Mouse (Mus musculus) left cerebral cortex, adult 18-20 months (tissue): ENCODE measurements around the gene Galnt18. TPM values are rescaled to one million over a fixed set of nuclear protein-coding genes. Genes with fewer than 3 reads are reported as not detected.

ENCODE experiments used
- DNase-seq, 2 experiments: peaks; one replicate each; pipeline ENCODE4 v3.0.0; 2021 to 2022; ENCODE audit warnings: low spot score in 2 of 2, mixed read lengths in 1 of 2
- total RNA-seq, 2 experiments: library from RNA; stranded (reverse); gene quantifications; 2 replicates each; pipeline ENCODE4 v1.2.3; 2021

The Galnt18 gene
- total RNA-seq, 2 experiments from 2014 or later: 37.1 to 39.4 TPM

DNA sequence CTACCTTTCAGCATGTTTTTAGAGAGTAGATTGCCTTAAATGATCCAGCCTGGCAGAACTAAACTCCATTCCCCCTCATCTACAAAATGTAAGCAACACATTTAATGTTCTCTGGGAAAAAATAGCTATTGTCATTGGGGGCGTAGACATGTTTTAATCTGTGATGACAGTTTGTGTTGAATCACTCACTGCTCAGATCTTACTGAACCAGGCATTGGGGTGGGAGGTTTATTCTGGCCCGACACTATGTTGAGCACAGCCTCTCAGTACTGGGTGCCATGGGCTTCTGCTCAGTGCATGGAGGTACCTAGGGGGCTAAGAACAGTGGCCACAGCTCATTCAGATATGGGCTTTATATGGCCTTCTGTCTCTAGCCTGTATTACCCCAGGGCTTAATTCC, 207.4 kb downstream of the Galnt18 start:
- peak in 1 of 2 experiments; percentile 30 for DNase-seq

DNA sequence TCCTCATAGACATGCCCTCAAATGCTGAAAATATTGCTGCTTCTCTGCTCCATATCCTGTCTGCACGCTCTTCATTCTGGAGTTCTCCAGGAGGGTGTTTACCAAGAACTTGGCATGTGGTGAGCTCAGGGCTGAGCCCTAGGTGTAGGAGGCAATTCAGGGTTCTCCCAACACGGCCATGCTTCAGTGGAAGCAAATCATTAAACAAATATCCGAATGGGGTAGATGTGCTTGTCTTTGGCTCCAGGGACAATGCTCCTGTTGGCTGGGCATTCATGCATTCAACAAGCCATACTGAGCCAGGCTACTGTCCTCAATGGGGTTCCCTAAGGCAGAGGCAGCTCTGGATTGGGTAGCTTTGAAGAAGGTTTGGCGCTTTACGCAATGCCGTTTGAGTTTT, 212.9 kb downstream of the Galnt18 start:
- DNase-seq: no peak

GRCm38 (mm10) chr7:111563316-111564110, 216.3 kb downstream of the Galnt18 start:
- no peak for DNase-seq

DNA sequence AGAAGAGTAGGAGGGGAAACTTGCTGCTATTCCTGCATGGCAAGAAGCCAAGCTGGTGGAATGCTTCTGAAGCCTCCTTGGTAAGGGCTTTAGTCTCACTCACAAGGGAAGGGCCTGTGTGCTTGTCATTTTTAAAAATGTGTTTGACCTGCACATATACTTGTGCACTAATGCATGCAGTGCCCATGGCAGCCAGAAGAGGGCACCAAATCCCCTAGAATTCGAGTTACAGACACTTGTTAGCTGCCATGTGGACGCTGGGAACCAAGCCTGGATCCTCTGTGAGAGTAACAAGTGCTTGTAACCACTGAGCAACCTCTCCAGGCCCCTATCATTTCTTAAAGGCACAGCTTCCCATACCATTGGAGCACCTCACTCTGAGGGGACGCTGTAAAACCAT, 219.7 kb downstream of the Galnt18 start:
- DNase-seq: no peak

GRCm38 (mm10) chr7:111559011-111559410, 220.8 kb downstream of the Galnt18 start:
- no peak for DNase-seq

DNA sequence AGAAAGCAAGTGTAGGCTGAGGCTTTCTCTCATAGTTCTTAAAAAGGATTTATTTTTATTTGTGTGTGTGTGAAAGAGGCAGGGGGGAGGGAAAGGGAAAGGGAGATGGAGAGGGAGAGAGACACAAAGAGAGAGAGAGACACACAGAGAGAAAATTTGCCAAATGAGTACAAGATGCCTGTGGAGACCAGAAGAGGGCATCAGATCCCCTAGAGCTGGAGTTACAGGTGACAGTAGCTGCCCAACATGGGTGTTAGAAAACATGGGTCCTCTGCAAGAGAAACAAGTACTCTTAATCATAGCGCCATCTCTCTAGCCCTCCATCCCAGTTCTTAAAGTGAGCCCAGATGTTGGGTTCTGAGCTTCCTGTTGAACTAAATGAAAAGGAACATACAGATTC, 228.8 kb downstream of the Galnt18 start:
- DNase-seq: no peak

- DNase-seq: peak; percentile 54 to 71
Observed at GRCm38 (mm10) chr7:111547069-111547468, 232.7 kb downstream of the Galnt18 start.

DNA sequence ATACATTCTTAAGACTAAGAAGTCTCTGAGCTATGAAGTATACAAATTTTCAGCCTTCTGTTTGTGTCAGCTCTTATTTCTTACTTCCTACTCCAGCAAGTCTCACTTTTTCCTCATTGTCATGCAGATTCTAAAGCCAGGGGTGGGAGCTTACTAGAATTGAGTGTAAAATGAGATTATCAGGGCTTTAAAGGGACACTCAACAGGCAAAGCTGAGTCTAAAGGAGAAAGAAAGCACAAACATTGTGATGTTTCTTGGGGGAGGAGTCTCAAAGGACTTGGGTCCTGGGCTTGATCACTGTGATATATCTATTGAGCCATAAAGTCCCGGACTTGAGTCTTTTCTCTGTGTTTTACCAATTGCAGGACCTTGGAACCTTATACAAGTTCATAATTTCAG, 234.2 kb downstream of the Galnt18 start:
- no peak for DNase-seq

GRCm38 (mm10) chr7:111537946-111538345, 241.8 kb downstream of the Galnt18 start:
- DNase-seq: no peak

GRCm38 (mm10) chr7:111534826-111535405, 244.9 kb downstream of the Galnt18 start:
- no peak for DNase-seq

DNA sequence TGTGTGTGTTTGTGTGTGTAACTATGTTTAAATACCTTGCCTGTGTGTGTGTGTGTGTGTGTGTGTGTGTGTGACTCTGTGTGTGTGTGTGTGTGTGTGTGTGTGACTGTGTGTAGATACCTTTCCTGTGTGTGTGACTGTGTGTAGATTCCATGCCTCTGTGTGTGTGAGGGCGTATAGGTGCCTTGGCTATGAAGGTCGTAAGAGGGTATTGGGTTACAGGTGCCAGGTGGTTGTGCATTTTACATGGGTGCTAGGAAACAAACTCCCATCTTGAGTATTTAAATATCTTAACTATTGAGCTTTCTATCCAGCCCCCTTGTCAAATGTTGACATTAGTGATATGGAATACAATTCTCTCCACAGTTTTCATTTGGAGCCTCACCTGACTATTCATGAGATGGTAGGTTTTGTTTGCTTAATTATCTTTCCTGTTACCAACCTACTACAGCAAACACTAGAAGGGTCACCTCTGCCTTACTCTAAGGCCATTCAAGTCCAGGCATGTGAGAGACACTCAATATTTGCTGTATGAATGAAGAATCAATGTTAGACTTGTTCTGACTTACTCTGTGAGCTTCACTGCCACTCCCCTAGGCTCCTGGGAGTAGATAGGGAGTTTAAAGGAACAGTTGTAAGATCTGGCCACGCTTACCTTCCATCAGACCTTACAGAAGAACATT, 250.7 kb downstream of the Galnt18 start:
- DNase-seq: no peak

- no peak for DNase-seq
Observed at GRCm38 (mm10) chr7:111528462-111528861, 251.3 kb downstream of the Galnt18 start.

DNA sequence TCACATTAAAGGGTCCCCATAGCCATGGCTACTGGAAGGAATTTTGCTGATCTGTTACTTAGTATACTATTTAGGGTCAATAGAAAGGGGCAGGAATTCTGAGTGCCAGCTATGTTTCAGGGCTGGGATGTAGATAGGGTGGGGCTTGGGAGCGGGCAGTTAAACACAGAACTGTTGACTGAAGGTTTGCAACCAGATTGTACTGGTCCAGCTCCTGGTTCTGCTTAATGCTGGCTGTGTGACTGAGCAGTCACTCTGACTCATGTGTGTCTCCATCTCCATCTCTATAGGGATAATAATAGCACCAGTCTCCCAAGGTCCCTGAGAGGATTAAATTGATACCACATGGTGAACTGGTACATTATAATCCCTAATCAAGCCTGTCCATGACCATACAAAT, 258.9 kb downstream of the Galnt18 start:
- no peak for DNase-seq

DNA sequence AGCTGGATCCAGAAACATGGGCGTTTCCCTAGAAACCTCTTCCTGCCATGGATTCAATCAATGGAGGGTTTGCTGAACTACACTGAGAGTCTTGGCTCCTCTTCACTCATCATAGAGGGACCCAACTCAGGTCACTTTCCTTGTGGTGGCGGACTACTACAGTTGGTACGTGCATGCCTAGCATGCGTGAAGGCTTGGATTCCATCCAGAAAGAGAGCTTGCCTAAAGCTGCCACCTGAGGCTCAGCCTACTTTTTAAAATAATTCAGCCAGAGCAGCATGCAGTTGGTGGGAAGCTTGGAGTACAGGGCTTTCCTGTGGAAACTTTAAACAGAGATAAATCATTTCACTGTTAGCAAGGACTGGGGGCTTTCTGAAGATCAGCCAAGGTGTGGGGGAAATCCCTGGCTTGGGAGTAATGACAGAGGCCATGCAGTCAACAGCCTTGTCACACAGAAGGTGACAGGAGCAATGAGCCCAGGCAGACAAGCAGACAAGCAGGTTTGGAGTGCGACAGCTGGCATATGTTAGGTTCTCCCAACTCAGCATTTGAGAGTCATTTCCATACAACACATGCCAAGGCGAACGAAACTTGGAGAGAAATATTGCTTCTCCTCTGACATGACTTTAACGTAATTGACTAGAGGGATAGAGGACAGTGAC, 261.1 kb downstream of the Galnt18 start:
- no peak for DNase-seq

GRCm38 (mm10) chr7:111516882-111517281, 262.9 kb downstream of the Galnt18 start:
- DNase-seq: no peak

DNA sequence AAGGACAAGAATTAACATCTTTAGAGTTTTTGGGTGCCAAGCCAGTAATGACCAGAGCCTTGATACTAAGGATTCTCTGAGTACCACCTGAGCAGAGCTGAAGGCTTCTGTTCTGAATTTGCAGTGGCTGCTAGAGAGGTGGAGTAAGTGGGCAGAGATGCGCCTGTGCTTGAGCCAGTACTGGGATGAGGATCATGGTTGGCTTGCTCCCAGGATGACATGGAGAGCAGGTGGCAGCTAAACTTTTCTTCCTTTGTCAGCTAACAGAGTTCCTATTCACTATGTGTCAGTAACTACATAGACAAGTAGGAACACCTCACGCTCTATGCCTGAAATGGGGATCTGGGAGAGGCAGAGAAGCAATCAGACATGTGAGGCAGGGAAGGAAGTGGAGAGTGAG, 264.3 kb downstream of the Galnt18 start:
- DNase-seq: no peak

DNA sequence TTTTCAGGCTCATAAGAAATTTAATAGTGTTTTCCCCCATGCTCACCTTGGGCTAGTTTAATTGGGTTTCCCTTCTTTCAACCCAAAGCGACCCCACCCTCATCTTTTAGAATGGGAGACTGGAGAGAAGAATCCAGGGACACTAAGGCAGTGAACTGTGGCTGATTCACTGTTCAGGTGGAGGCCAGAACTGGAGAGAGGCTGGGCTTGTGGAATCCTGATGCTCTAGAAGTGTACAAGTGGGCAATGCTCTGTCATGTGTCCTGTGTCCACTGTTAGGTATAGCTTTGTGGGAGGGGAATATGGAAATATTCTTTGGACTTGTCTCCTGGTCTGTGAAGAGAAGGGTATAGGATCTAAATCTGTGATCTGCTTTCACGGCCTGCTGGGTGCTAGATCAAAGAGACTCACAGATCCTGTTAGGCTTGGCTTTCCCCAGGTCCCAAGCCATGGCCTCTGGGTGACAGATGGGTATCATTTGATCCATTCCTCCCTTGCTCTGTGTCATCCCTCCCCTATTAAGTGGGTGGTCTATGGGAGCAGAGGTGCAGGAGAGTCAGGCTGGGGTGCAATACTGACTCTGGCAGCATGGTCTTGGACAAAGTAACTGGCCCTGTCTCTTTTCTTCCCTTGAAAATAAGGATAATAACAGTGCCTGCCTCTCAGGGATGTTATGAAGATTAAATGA, 270.5 kb downstream of the Galnt18 start:
- DNase-seq: no peak

- DNase-seq: no peak
Observed at GRCm38 (mm10) chr7:111500616-111501015, 279.2 kb downstream of the Galnt18 start.

GRCm38 (mm10) chr7:111499255-111499790, 280.5 kb downstream of the Galnt18 start:
- DNase-seq: no peak

GRCm38 (mm10) chr7:111497191-111497590, 282.6 kb downstream of the Galnt18 start:
- no peak for DNase-seq
